In the genomic region with DNA sequence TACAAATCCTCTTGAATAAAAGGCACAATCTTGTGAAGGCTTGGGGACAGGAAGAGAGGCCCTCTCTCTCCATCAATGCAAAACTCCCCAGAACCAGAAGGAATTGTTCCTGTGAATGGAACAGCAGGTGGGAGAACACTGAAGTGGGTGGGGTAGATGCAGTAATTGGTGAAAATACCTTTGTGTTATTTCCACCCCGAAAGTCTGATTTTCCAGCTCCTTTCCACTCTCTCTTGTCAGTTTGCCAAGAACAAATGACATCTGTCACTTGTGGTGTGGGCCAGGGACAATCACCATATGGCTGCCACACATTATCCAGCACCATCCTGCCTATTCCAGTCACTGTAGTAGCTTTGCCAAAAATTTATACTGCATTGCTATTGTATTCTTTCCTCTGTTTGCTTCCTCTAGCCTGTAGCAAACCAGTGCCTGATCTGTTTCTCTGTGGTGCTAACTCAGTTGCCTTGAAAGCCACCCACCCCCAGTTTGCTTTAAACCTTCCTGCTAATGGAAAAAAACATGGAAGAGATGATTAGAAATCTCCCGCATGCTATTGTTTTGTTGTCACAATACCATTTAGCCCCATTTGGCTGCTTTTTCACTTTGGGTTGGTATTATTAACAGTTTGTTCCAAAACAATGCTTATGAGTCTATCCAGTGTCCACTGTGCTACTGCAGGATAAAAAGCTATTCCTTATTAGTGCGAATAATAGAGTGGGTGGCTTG, we compare ENCODE assay signal across 10 mouse cellular contexts. TPM values are rescaled to one million over a fixed set of nuclear protein-coding genes. Genes with fewer than 3 reads are reported as not detected.
DNase-seq lines count a peak whose midpoint lies in the region; ATAC-seq and TF ChIP-seq lines count a peak whose summit lies in the region.
"Had no signal": no experiment of that assay in that cellular context is flagged by ENCODE, and none has a peak within 500 bp of the region (broad histone marks: within the 10 kb centered on the region; RNA-seq: fewer than 3 reads in every experiment).

No protein-coding gene starts in this region.

- no peak overlapping the region for H3K27ac ChIP-seq in lung, embryonic 14.5 days (ENCODE audit: low read depth)
- H3K27ac ChIP-seq in cerebellum, adult 2 months (ENCODE audit: insufficient read depth, low read length) = peak overlapping the region; percentile 84
- no peak overlapping the region for H3K27ac ChIP-seq in heart, embryonic 14.5 days (replicated peaks in 1 of 2; ENCODE audit: control insufficient read depth in 1 of 2, insufficient read depth in 1 of 2, low read depth in 2 of 2, low read length in 2 of 2)
- H3K27ac ChIP-seq in liver, embryonic 11.5 days (ENCODE audit: low read depth, low read length) = no peak overlapping the region
- H3K27ac ChIP-seq in stomach, embryonic 14.5 days (ENCODE audit: low read length) = no peak overlapping the region

- no peaks in the 10 kb centered on the region for H3K4me1 ChIP-seq in lung, embryonic 14.5 days (ENCODE audit: insufficient read depth)
- H3K4me1 ChIP-seq in cerebellum, adult 2 months (ENCODE audit: control insufficient read depth, insufficient read depth, low read length) = peaks cover 6% of the 10 kb centered on the region; the same call in 1 of the 2 replicates
- H3K4me1 ChIP-seq in heart, embryonic 14.5 days (ENCODE audit: control insufficient read depth in 2 of 2, insufficient read depth in 2 of 2, low read length in 2 of 2) = no peaks in the 10 kb centered on the region
- no peaks in the 10 kb centered on the region for H3K4me1 ChIP-seq in liver, embryonic 11.5 days (replicated peaks; ENCODE audit: control insufficient read depth, insufficient read depth, low read length)
- no peaks in the 10 kb centered on the region for H3K4me1 ChIP-seq in stomach, embryonic 14.5 days (ENCODE audit: control insufficient read depth, insufficient read depth, low read length)

- no peak; the same call in 1 of the 2 replicates for ATAC-seq in lung, embryonic 14.5 days (ENCODE audit: insufficient read depth)
- ATAC-seq in heart, embryonic 14.5 days (ENCODE audit: insufficient number of reproducible peaks, insufficient read depth, low FRiP score, low read depth) = no peak
- ATAC-seq in liver, embryonic 11.5 days (replicated peaks; ENCODE audit: low FRiP score) = no peak
- no peak for ATAC-seq in stomach, embryonic 14.5 days (ENCODE audit: insufficient number of reproducible peaks, insufficient read depth, low FRiP score, low read depth)

- TF ChIP-seq POLR2A in cerebellum, adult 2 months (IDR thresholded peaks at IDR 0.05; ENCODE audit: borderline replicate concordance, insufficient read depth, low read length) = no peak

- DNase-seq in lung, embryonic 14.5 days = peak; percentile 3
- DNase-seq in lung, postnatal 14 days = no peak
- peak; percentile 80 to 93 for DNase-seq in cerebellum, adult 2 months
- DNase-seq in liver, embryonic 11.5 days (ENCODE audit: low spot score) = no peak
- no peak for DNase-seq in spleen, adult 12 weeks (ENCODE audit: low spot score)
- no peak for DNase-seq in adrenal gland, adult 2 months

- H3K27me3 ChIP-seq in lung, embryonic 14.5 days (ENCODE audit: insufficient read depth, low read length) = no peaks in the 10 kb centered on the region
- no peaks in the 10 kb centered on the region for H3K27me3 ChIP-seq in cerebellum, adult 2 months (ENCODE audit: control insufficient read depth, insufficient read depth, low read length)
- H3K27me3 ChIP-seq in heart, embryonic 14.5 days (ENCODE audit: control insufficient read depth, insufficient read depth, low read length) = no peaks in the 10 kb centered on the region
- no peaks in the 10 kb centered on the region for H3K27me3 ChIP-seq in liver, embryonic 11.5 days (replicated peaks; ENCODE audit: control insufficient read depth, insufficient read depth, low read length)
- H3K27me3 ChIP-seq in stomach, embryonic 14.5 days (ENCODE audit: control insufficient read depth, insufficient read depth, low read length) = no peaks in the 10 kb centered on the region

- 34% methylated on average over 3 of the region's 3 CpGs for WGBS in lung, embryonic 14.5 days
- 0% methylated on average over 3 of the region's 3 CpGs for WGBS in cerebellum, adult 2 months
- WGBS in heart, embryonic 14.5 days = 28% methylated on average over 3 of the region's 3 CpGs
- 34% methylated on average over 3 of the region's 3 CpGs for WGBS in liver, embryonic 11.5 days
- WGBS in stomach, embryonic 14.5 days = 40% methylated on average over 3 of the region's 3 CpGs

- no peaks in the 10 kb centered on the region for H3K36me3 ChIP-seq in lung, embryonic 14.5 days (ENCODE audit: insufficient read depth)
- no peaks in the 10 kb centered on the region for H3K36me3 ChIP-seq in heart, embryonic 14.5 days (ENCODE audit: control insufficient read depth, insufficient read depth, low read length)
- no peaks in the 10 kb centered on the region for H3K36me3 ChIP-seq in liver, embryonic 11.5 days (ENCODE audit: control insufficient read depth, insufficient read depth, low read length)
- H3K36me3 ChIP-seq in stomach, embryonic 14.5 days (ENCODE audit: control insufficient read depth, insufficient read depth, low read length) = no peaks in the 10 kb centered on the region

- H3K4me2 ChIP-seq in lung, embryonic 14.5 days = peak overlapping the region; percentile 50
- H3K4me2 ChIP-seq in heart, embryonic 14.5 days (ENCODE audit: low read length) = peak overlapping the region; percentile 56
- H3K4me2 ChIP-seq in liver, embryonic 11.5 days = peak overlapping the region; percentile 50
- H3K4me2 ChIP-seq in stomach, embryonic 14.5 days (replicated peaks; ENCODE audit: low read depth, low read length) = 0 out of 2 replicates have a peak overlapping the region, but pooled peaks have one; percentile 18

- no peaks in the 10 kb centered on the region for H3K9me3 ChIP-seq in lung, embryonic 14.5 days (ENCODE audit: low read depth, low read length)
- no peaks in the 10 kb centered on the region for H3K9me3 ChIP-seq in heart, embryonic 14.5 days (ENCODE audit: control insufficient read depth, low read length)
- no peaks in the 10 kb centered on the region for H3K9me3 ChIP-seq in liver, embryonic 11.5 days (ENCODE audit: control insufficient read depth, low read length)
- H3K9me3 ChIP-seq in stomach, embryonic 14.5 days (ENCODE audit: control insufficient read depth, low read depth, low read length) = no peaks in the 10 kb centered on the region

- no peak for TF ChIP-seq CTCF in lung, embryonic 14.5 days (IDR thresholded peaks at IDR 0.05; ENCODE audit: low read depth)
- TF ChIP-seq CTCF in cerebellum, adult 2 months (IDR thresholded peaks at IDR 0.05; ENCODE audit: borderline replicate concordance, insufficient read depth, low read depth, low read length) = no peak

- H3K9ac ChIP-seq in lung, embryonic 14.5 days = no peak overlapping the region
- peak overlapping the region; percentile 54; the same call in 1 of the 2 replicates for H3K9ac ChIP-seq in heart, embryonic 14.5 days (ENCODE audit: low read length)
- H3K9ac ChIP-seq in liver, embryonic 11.5 days (ENCODE audit: low read depth, low read length) = no peak overlapping the region
- no peak overlapping the region for H3K9ac ChIP-seq in stomach, embryonic 14.5 days (replicated peaks; ENCODE audit: low read depth, low read length)

- 0 out of 2 replicates have a peak overlapping the region, but pooled peaks have one; percentile 17 for H3K4me3 ChIP-seq in lung, embryonic 14.5 days (ENCODE audit: low read depth, low read length)
- peak overlapping the region; percentile 49 for H3K4me3 ChIP-seq in cerebellum, adult 2 months (replicated peaks; ENCODE audit: insufficient read depth, low read depth, low read length)
- peak overlapping the region in 1 of 2 experiments; percentile 33; a peak in 2 of 4 replicates for H3K4me3 ChIP-seq in heart, embryonic 14.5 days (ENCODE audit: control insufficient read depth in 1 of 2, insufficient read depth in 1 of 2, low read depth in 1 of 2, low read length in 2 of 2)
- H3K4me3 ChIP-seq in liver, embryonic 11.5 days (ENCODE audit: low read depth, low read length) = peak overlapping the region; percentile 27
- H3K4me3 ChIP-seq in stomach, embryonic 14.5 days (ENCODE audit: low read depth, low read length) = peak overlapping the region; percentile 6; the same call in 1 of the 2 replicates

RNA-seq across cellular contexts. Expression of a gene that starts 37.9 kb away (rescaled TPM):
- polyA plus RNA-seq in lung, embryonic 14.5 days (2014; fragmentation: Nextera tagmentation; extraction: Ambion mirVana) = not detected in 2 replicates
- 0.07 and 0.25 TPM in 2 replicates for polyA plus RNA-seq in cerebellum, adult 2 months (2012; rRNA removed)
- not detected in 2 replicates for polyA plus RNA-seq in heart, embryonic 14.5 days (2014; fragmentation: Nextera tagmentation; extraction: Ambion mirVana)
- polyA plus RNA-seq in liver, embryonic 11.5 days (2014; fragmentation: Nextera tagmentation; extraction: Ambion mirVana) = 0.12 TPM in 1 of 2 replicates, not detected in the other
- 2.3 and 2.8 TPM in 2 replicates for polyA plus RNA-seq in stomach, embryonic 14.5 days (2014; fragmentation: Nextera tagmentation; extraction: Ambion mirVana)
- not detected for total RNA-seq in adrenal gland, adult 2 months (2021)
- not detected in 2 replicates for polyA plus RNA-seq in adrenal gland, adult 2 months (2012; rRNA removed)

RNA-seq across cellular contexts. Expression of a gene that starts 50.7 kb away (rescaled TPM):
- polyA plus RNA-seq in lung, embryonic 14.5 days (2014; fragmentation: Nextera tagmentation; extraction: Ambion mirVana) = not detected in 2 replicates
- polyA plus RNA-seq in cerebellum, adult 2 months (2012; rRNA removed) = 0.06 TPM in 1 of 2 replicates, not detected in the other
- polyA plus RNA-seq in heart, embryonic 14.5 days (2014; fragmentation: Nextera tagmentation; extraction: Ambion mirVana) = not detected in 2 replicates
- not detected in 2 replicates for polyA plus RNA-seq in liver, embryonic 11.5 days (2014; fragmentation: Nextera tagmentation; extraction: Ambion mirVana)
- polyA plus RNA-seq in stomach, embryonic 14.5 days (2014; fragmentation: Nextera tagmentation; extraction: Ambion mirVana) = not detected in 2 replicates
- not detected for total RNA-seq in adrenal gland, adult 2 months (2021)
- not detected in 2 replicates for polyA plus RNA-seq in adrenal gland, adult 2 months (2012; rRNA removed)
- total RNA-seq: neutrophil, adult 5-6 weeks had no signal
- polyA plus RNA-seq: cortical plate, adult 2 months had no signal

Comparison
In these comparisons a context has a peak if more than half of its experiments do, and no peak if none do; other contexts are left out.
1. DNase-seq: peak in lung, embryonic 14.5 days (single experiment) and cerebellum, adult 2 months (2 of 2); none in lung, postnatal 14 days (single experiment), liver, embryonic 11.5 days (single experiment), spleen, adult 12 weeks (single experiment) and adrenal gland, adult 2 months (single experiment).
2. Peak in every context shown above with its lines, with median percentiles within 50 percentile points of each other: H3K4me2 ChIP-seq.